8 mouse cellular contexts compared by ENCODE assay signal in genomic region chr16:15194926-15195711, GRCm38 (mm10).
DNase-seq lines count a peak whose midpoint lies in the region; TF ChIP-seq lines count a peak whose summit lies in the region.

No protein-coding gene starts in this region.

- TF ChIP-seq POLR2A in myocyte (IDR thresholded peaks at IDR 0.05; ENCODE audit: insufficient read length, low read depth): no peak

- peak; percentile 14 for DNase-seq in urinary bladder, postnatal 14 days (ENCODE audit: low spot score)
- DNase-seq in urinary bladder, adult 2 months (ENCODE audit: low spot score): no peak
- DNase-seq in gastrocnemius, adult 8-10 months (ENCODE audit: low spot score in 2 of 2): peak; percentile 33 to 47
- peak; percentile 58 to 82 for DNase-seq in kidney, adult 8-10 months
- no peak for DNase-seq in retina, embryonic 14.5 days (ENCODE audit: low spot score)
- DNase-seq in layer of hippocampus, adult 9-10 months (ENCODE audit: low spot score): no peak
- DNase-seq in layer of hippocampus, adult 18-20 months (ENCODE audit: low spot score in 2 of 2): no peak

- no peak overlapping the region for H3K4me3 ChIP-seq in myocyte

- no peaks in the 10 kb centered on the region for H3K79me2 ChIP-seq in myocyte (ENCODE audit: control insufficient read depth, insufficient read depth)

- H3ac ChIP-seq in myocyte (ENCODE audit: control insufficient read depth, insufficient read length): no peak overlapping the region

- no peaks in the 10 kb centered on the region for H3K27me3 ChIP-seq in myocyte (ENCODE audit: control insufficient read depth, insufficient read depth, insufficient read length)

- H3K4me2 ChIP-seq in myocyte (ENCODE audit: low read depth): peak overlapping the region; percentile 40

- no peaks in the 10 kb centered on the region for H3K36me3 ChIP-seq in myocyte (ENCODE audit: control insufficient read depth, insufficient read depth)

TF ChIP-seq in myocyte, 11 proteins besides CTCF, POLR2A, EP300 and RAD21:
- TF ChIP-seq USF1 (IDR thresholded peaks at IDR 0.05; ENCODE audit: low read depth) (no peak), CEBPB (IDR thresholded peaks at IDR 0.05; ENCODE audit: insufficient read depth, poor library complexity, severe bottlenecking) (no peak), TCF12 (IDR thresholded peaks at IDR 0.05; ENCODE audit: insufficient read depth, poor library complexity, severe bottlenecking) (no peak), MAX (IDR thresholded peaks at IDR 0.05; ENCODE audit: low read depth) (no peak), POLR2AphosphoS2 (IDR thresholded peaks at IDR 0.05; ENCODE audit: insufficient read length, low read depth) (no peak), MYOD1 (IDR thresholded peaks at IDR 0.05; ENCODE audit: control insufficient read depth in 1 of 3, insufficient read length in 2 of 3, low read depth in 2 of 3) (no peak), SRF (IDR thresholded peaks at IDR 0.05; ENCODE audit: control insufficient read depth, insufficient read length, low read depth) (no peak)

Comparison
In these comparisons a context has a peak if more than half of its experiments do, and no peak if none do; other contexts are left out.
1. DNase-seq: peak in urinary bladder, postnatal 14 days (single experiment), gastrocnemius, adult 8-10 months (2 of 2) and kidney, adult 8-10 months (2 of 2); none in urinary bladder, adult 2 months (single experiment), retina, embryonic 14.5 days (single experiment), layer of hippocampus, adult 9-10 months (single experiment) and layer of hippocampus, adult 18-20 months (0 of 2).